Mouse (Mus musculus): ENCODE data around the gene Yod1. TPM values are rescaled to one million over a fixed set of nuclear protein-coding genes. Genes with fewer than 3 reads are reported as not detected.

Yod1 gene
- total and polyA plus RNA-seq, 3 experiments, result 6.1 to 8.6 TPM; not detected in 1

GRCm38 (mm10) chr1:130681656-130682413 lies 35.3 kb upstream of the Yod1 start:
- Histone ChIP-seq H3K9me3 (replicated peaks; ENCODE audit: insufficient read depth, low read length) (no peaks in the 10 kb centered on the region), H3K27ac (ENCODE audit: control insufficient read depth, low read depth, low read length) (no peak overlapping the region), H3K4me1 (ENCODE audit: control insufficient read depth in 1 of 2, insufficient read depth in 2 of 2, low read length in 2 of 2) (peaks cover 0 to 11% of the 10 kb centered on the region in 2 experiments; a peak in 2 of 4 replicates), H3K27me3 (ENCODE audit: control insufficient read depth in 1 of 2, insufficient read depth in 2 of 2, low read length in 2 of 2) (no peaks in the 10 kb centered on the region), H3K79me2 (ENCODE audit: control insufficient read depth, insufficient read depth, low read length, poor library complexity) (no peaks in the 10 kb centered on the region), H3K36me3 (ENCODE audit: control insufficient read depth in 1 of 2, insufficient read depth in 2 of 2, low read length in 2 of 2) (peaks cover 0 to 13% of the 10 kb centered on the region in 2 experiments; a peak in 2 of 4 replicates), H3K4me3 (ENCODE audit: control insufficient read depth in 1 of 2, insufficient read depth in 1 of 2, low read depth in 2 of 2, low read length in 2 of 2) (no peak overlapping the region), H3K9ac (ENCODE audit: control insufficient read depth, low read depth, low read length, poor library complexity, severe bottlenecking) (no peak overlapping the region)
- TF ChIP-seq EP300 (IDR thresholded peaks at IDR 0.05; ENCODE audit: low read depth in 1 of 2, low read length in 2 of 2) (no peak), CHD1 (IDR thresholded peaks at IDR 0.05; ENCODE audit: low read depth, low read length) (no peak), RAD21 (IDR thresholded peaks at IDR 0.05; ENCODE audit: low read depth, low read length) (no peak), USF1 (IDR thresholded peaks at IDR 0.05; ENCODE audit: low read depth, low read length) (no peak), ZKSCAN1 (IDR thresholded peaks at IDR 0.05; ENCODE audit: low read depth, low read length) (no peak), HCFC1 (IDR thresholded peaks at IDR 0.05; ENCODE audit: low read depth, low read length) (no peak), TBP (IDR thresholded peaks at IDR 0.05; ENCODE audit: low read depth, low read length) (no peak), ELF1 (IDR thresholded peaks at IDR 0.05; ENCODE audit: low read depth, low read length) (no peak), MEF2A (IDR thresholded peaks at IDR 0.05; ENCODE audit: extremely low read depth, insufficient replicate concordance, low read depth, low read length, poor library complexity, severe bottlenecking) (no peak), JUND (IDR thresholded peaks at IDR 0.05; ENCODE audit: low read depth, low read length) (no peak), GABPA (IDR thresholded peaks at IDR 0.05; ENCODE audit: low read depth, low read length) (no peak), USF2 (IDR thresholded peaks at IDR 0.05; ENCODE audit: borderline replicate concordance in 1 of 2, insufficient read depth in 1 of 2, low read depth in 1 of 2, low read length in 2 of 2) (no peak), GATA1 (IDR thresholded peaks at IDR 0.05; ENCODE audit: low read depth, low read length) (no peak), E2F4 (IDR thresholded peaks at IDR 0.05; ENCODE audit: borderline replicate concordance, low read depth, low read length) (no peak), MAX (IDR thresholded peaks at IDR 0.05; ENCODE audit: low read length) (no peak)
- no peak for DNase-seq (ENCODE audit: low read depth, low spot score)

GRCm38 (mm10) chr1:130683905-130684304 lies 33.2 kb upstream of the Yod1 start:
- H3K27me3 ChIP-seq (ENCODE audit: control insufficient read depth in 1 of 2, insufficient read depth in 2 of 2, low read length in 2 of 2), result no peaks in the 10 kb centered on the region
- no peak overlapping the region for H3K27ac ChIP-seq (ENCODE audit: control insufficient read depth, low read depth, low read length)
- H3K36me3 ChIP-seq (ENCODE audit: control insufficient read depth in 1 of 2, insufficient read depth in 2 of 2, low read length in 2 of 2), result peaks cover 0 to 13% of the 10 kb centered on the region in 2 experiments; a peak in 2 of 4 replicates
- H3K4me1 ChIP-seq (ENCODE audit: control insufficient read depth in 1 of 2, insufficient read depth in 2 of 2, low read length in 2 of 2), result peaks cover 0 to 11% of the 10 kb centered on the region in 2 experiments; a peak in 2 of 4 replicates
- H3K9ac ChIP-seq (ENCODE audit: control insufficient read depth, low read depth, low read length, poor library complexity, severe bottlenecking), result no peak overlapping the region
- H3K9me3 ChIP-seq (replicated peaks; ENCODE audit: insufficient read depth, low read length), result no peaks in the 10 kb centered on the region
- no peaks in the 10 kb centered on the region for H3K79me2 ChIP-seq (ENCODE audit: control insufficient read depth, insufficient read depth, low read length, poor library complexity)
- TF ChIP-seq HCFC1 (IDR thresholded peaks at IDR 0.05; ENCODE audit: low read depth, low read length) (no peak), GABPA (IDR thresholded peaks at IDR 0.05; ENCODE audit: low read depth, low read length) (no peak), CTCF (IDR thresholded peaks at IDR 0.05 in 2 of 3, conservative IDR thresholded peaks at IDR 0.05 in 1 of 3; ENCODE audit: control insufficient read depth in 1 of 3, insufficient read depth in 1 of 3, low read depth in 2 of 3, low read length in 3 of 3, poor library complexity in 1 of 3, severe bottlenecking in 1 of 3) (no peak), TAL1 (IDR thresholded peaks at IDR 0.05; ENCODE audit: low read length) (peak; percentile 35; the same call in 1 of the 2 replicates), ETS1 (IDR thresholded peaks at IDR 0.05; ENCODE audit: low read depth, low read length) (peak; percentile 32; the same call in 1 of the 2 replicates), E2F4 (IDR thresholded peaks at IDR 0.05; ENCODE audit: borderline replicate concordance, low read depth, low read length) (no peak), TCF12 (IDR thresholded peaks at IDR 0.05; ENCODE audit: low read depth, low read length) (0 out of 2 replicates have a peak, but pooled peaks have one; percentile 5), GATA1 (IDR thresholded peaks at IDR 0.05; ENCODE audit: low read depth, low read length) (peak; percentile 65), EP300 (IDR thresholded peaks at IDR 0.05; ENCODE audit: low read depth in 1 of 2, low read length in 2 of 2) (peak; percentile 35 to 61; a peak in 3 of 4 replicates), SMC3 (IDR thresholded peaks at IDR 0.05; ENCODE audit: low read depth, low read length) (no peak), RCOR1 (IDR thresholded peaks at IDR 0.05; ENCODE audit: low read depth, low read length) (0 out of 2 replicates have a peak, but pooled peaks have one; percentile 25), USF2 (IDR thresholded peaks at IDR 0.05; ENCODE audit: borderline replicate concordance in 1 of 2, insufficient read depth in 1 of 2, low read depth in 1 of 2, low read length in 2 of 2) (no peak)
- no peak overlapping the region for H3K4me3 ChIP-seq (ENCODE audit: control insufficient read depth in 1 of 2, insufficient read depth in 1 of 2, low read depth in 2 of 2, low read length in 2 of 2)
- peak; percentile 39 for DNase-seq (ENCODE audit: low read depth, low spot score)

Measured in MEL (cell line).